Mouse (Mus musculus) thymus, adult 18-20 months (tissue): ENCODE measurements around the gene Gart.

Experiments
- DNase-seq, 2 experiments: peaks; one replicate each; pipeline ENCODE4 v3.0.0; 2022; ENCODE audit warnings: mixed read lengths in 2 of 2

Gart gene

GRCm38 (mm10) chr16:91646681-91647419, at the start of gene Gart:
TSS of gene Gart (minus strand) at chr16:91646952.
- DNase-seq = peak; percentile 91 to 93

- no peak for DNase-seq
Observed at GRCm38 (mm10) chr16:91695108-91695755, 48.5 kb upstream of the Gart start.

- peak; percentile 27 to 34 for DNase-seq
Observed at GRCm38 (mm10) chr16:91694455-91695084, 47.8 kb upstream of the Gart start.

DNA sequence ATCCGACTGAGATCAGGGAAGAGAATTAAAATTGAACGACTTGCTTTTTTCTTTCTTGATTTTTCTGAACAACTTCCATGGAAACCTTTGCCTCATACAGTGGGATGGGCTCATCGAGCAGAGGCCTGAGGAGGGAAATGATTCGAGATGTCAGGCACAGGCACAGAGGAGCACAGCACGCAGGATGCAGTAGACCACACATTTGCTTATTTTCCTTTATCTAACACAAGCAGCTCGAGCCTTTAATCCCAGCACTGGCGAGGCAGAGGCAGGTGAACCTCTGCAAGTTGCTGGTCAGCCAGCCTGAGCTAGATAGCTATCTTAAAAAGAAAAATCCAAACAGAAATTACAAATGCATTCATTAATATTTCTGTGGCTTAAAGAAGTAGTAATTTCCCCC, 43.0 kb upstream of the Gart start:
- no peak for DNase-seq

- DNase-seq = peak; percentile 89 to 90
Observed at GRCm38 (mm10) chr16:91688619-91689334, 42.0 kb upstream of the Gart start, which contains the start of gene Donson. TSS of gene Donson (minus strand) at chr16:91688770.

DNA sequence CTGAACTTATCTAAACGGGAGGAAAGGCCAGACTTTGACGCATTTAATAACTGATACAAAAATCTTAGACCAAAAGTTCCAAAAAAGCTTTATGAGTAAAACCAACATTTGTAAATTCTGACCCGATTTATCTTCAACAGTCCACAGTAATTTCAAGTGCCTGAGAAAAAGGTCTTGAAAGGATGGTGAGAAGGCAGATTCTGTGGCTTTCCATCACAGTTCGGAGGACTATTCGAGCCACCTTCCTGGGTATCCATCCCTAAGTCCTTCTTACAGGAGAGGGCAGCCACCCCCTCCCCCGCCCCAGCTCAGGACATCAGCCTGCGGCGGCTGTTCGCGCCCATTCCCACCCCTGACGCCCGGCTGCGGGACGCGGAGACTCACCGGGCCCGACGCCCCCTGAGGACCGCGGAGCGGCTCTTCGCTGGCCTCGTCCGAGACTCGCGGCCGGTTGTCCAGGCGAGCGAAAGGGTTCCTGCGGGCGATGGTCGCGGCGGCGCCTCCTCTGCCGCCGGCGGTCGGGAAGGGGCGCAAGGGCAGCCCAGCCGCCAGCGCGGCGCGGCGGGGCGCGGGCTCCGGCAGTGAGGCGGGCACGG, 41.4 kb upstream of the Gart start:
- DNase-seq = no peak

GRCm38 (mm10) chr16:91686369-91686768, 39.6 kb upstream of the Gart start:
- no peak for DNase-seq

GRCm38 (mm10) chr16:91685526-91685925, 38.8 kb upstream of the Gart start:
- no peak for DNase-seq

DNA sequence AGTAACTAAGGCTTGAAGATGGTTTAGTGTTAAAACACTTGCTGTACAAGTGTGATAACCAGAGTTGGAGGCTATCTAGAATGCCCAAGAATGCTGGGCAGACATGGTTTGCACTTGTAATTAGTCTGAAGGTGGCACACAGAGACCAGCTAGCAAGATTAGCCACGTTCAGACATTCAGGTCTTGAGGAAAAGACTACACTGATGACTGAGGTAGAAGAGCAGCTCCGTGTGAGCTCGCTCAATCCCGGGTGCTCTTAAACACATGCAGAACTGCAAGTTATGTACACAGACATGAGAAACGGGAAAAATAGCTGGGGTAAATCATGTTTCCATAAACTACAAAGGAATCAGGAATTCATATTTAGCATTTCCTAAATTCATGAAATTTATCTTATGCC, 33.9 kb upstream of the Gart start:
- no peak for DNase-seq

GRCm38 (mm10) chr16:91678147-91678911, 31.6 kb upstream of the Gart start:
- no peak for DNase-seq

DNA sequence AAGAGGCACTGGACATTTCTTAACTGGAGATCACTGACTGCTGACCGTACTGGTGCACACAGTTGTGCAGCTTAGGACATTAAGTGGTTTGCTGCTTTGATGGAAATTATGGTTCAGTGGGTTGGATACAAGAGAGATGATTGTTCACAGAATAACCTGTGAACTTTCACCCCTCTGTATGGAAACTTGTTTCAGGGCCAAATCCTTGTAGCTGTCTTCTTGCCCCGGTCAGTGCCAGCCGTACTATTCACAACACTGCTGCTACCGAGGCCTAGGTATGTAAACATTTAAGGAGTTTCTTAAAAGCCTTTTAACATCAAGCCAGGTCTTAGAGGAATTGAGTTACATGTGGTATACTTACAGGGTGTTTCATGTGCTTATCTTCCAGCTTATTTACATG, 27.7 kb upstream of the Gart start:
- DNase-seq = no peak

GRCm38 (mm10) chr16:91663795-91664194, 17.0 kb upstream of the Gart start:
- no peak for DNase-seq

DNA sequence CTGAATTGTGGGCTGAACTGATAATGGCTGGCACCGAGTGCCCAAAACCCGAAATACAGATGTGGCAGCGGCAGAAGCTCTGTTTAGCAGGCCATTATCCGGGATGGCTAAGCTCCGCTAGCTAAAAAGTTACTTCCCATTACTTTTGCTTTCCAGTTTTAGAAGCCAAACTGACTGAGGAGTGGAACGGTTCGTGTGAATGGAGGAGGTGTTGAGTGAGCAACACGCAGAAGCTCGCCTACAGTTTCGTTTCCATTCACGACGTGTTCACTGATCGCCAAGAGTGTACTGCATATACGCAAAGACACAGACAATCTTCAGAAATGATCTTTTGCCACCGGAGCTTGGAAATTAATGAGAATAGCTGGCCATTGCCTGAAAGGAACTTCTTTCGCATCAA, 15.6 kb upstream of the Gart start:
- no peak for DNase-seq

DNA sequence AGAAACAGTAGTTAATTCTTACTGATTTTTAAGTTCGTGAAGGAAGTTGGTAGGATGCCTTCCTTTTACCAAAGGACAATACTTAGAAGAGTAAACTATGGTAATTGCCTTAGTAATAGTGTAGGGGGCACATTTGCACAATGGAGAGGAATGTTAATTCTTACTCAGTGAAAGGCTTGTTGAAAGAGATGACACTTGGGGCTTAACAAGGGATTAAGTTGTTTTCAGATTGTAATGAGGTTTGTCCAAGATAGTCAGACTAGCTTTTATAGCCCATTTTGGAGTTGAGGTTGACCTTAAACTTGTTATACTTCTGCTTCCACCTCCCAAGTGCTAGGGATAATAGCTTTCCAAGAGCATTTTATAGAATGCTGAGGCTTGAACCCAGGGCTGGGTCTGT, 14.6 kb upstream of the Gart start:
- no peak for DNase-seq

DNA sequence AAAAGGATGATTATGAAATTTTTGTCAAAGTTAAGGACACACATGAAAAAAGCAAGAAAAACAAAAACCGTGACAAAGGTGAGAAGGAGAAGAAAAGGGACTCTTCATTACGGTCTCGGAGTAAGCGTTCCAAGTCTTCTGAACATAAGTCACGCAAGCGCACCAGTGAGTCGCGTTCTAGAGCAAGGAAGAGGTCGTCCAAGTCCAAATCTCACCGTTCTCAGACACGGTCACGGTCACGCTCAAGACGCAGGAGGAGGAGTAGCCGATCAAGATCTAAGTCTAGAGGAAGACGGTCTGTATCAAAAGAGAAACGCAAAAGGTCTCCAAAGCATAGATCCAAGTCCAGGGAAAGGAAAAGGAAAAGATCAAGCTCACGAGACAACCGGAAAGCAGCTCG, 13.0 kb upstream of the Gart start:
- no peak for DNase-seq

- DNase-seq = no peak
Observed at GRCm38 (mm10) chr16:91658471-91658870, 11.7 kb upstream of the Gart start.

- DNase-seq = no peak
Observed at GRCm38 (mm10) chr16:91657285-91657684, 10.5 kb upstream of the Gart start.

GRCm38 (mm10) chr16:91655285-91655684, 8.5 kb upstream of the Gart start:
- DNase-seq = no peak

- DNase-seq = no peak
Observed at GRCm38 (mm10) chr16:91652191-91652590, 5.4 kb upstream of the Gart start.

- DNase-seq = no peak
Observed at GRCm38 (mm10) chr16:91649781-91650180, 3.0 kb upstream of the Gart start.

GRCm38 (mm10) chr16:91649246-91649645, 2.5 kb upstream of the Gart start:
- no peak for DNase-seq

GRCm38 (mm10) chr16:91648220-91648550, 1.4 kb upstream of the Gart start:
- peak; percentile 69 to 72 for DNase-seq
